ENCODE assay signal across 9 mouse cellular contexts in the genomic region with DNA sequence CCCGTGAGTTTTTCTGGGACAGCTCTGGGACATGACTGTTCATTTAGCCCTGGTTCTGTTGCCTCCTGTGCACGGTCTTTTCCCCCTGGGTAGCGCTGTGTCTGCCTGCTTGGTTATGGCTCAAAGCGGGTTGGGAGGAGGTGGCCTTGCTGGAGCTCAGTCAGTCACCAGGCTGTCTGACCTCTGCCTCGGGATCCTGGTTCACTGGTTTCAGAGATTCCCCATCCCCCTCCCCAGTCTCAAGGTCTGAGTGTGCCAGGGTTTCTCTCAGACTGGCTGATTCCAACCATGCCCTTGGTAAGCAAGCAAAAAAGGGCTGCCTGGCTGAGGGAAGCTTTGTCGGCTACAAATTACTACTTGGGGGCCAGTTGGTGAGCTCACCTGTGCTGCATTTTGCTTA.
DNase-seq lines count a peak whose midpoint lies in the region; ATAC-seq lines count a peak whose summit lies in the region.
"Had no signal": no experiment of that assay in that cellular context is flagged by ENCODE, and none has a peak within 500 bp of the region (broad histone marks: within the 10 kb centered on the region; RNA-seq: fewer than 3 reads in every experiment).

No protein-coding gene starts in this region.

- H3K27me3 ChIP-seq in hindbrain, embryonic 13.5 days, result no peaks in the 10 kb centered on the region
- H3K27me3 ChIP-seq in hindbrain, embryonic 16.5 days (replicated peaks; ENCODE audit: control insufficient read depth, insufficient read depth, low read length), result no peaks in the 10 kb centered on the region
- no peaks in the 10 kb centered on the region for H3K27me3 ChIP-seq in midbrain, embryonic 11.5 days (ENCODE audit: control insufficient read depth, insufficient read depth, low read length)

- no peak for ATAC-seq in hindbrain, embryonic 13.5 days (ENCODE audit: low FRiP score)
- ATAC-seq in hindbrain, embryonic 16.5 days, result no peak
- ATAC-seq in midbrain, embryonic 11.5 days (ENCODE audit: low FRiP score), result no peak
- ATAC-seq in inflammation-experienced regulatory T-cells, adult 6 months, result no peak

- no peak overlapping the region for H3K4me2 ChIP-seq in hindbrain, embryonic 13.5 days
- H3K4me2 ChIP-seq in hindbrain, embryonic 16.5 days (ENCODE audit: low read length), result no peak overlapping the region
- no peak overlapping the region for H3K4me2 ChIP-seq in midbrain, embryonic 11.5 days

- H3K9ac ChIP-seq in hindbrain, embryonic 13.5 days, result peak overlapping the region; percentile 3; the same call in 1 of the 2 replicates
- H3K9ac ChIP-seq in hindbrain, embryonic 16.5 days (ENCODE audit: low read depth, low read length), result no peak overlapping the region
- H3K9ac ChIP-seq in midbrain, embryonic 11.5 days (ENCODE audit: low read length), result peak overlapping the region; percentile 27; the same call in 1 of the 2 replicates

- no peaks in the 10 kb centered on the region for H3K9me3 ChIP-seq in hindbrain, embryonic 13.5 days
- no peaks in the 10 kb centered on the region for H3K9me3 ChIP-seq in hindbrain, embryonic 16.5 days (ENCODE audit: control insufficient read depth, low read length)
- no peaks in the 10 kb centered on the region for H3K9me3 ChIP-seq in midbrain, embryonic 11.5 days (ENCODE audit: control insufficient read depth, low read length)

- WGBS in hindbrain, embryonic 13.5 days, result 45% methylated on average over 6 of the region's 6 CpGs
- 44% methylated on average over 6 of the region's 6 CpGs for WGBS in hindbrain, embryonic 16.5 days
- WGBS in midbrain, embryonic 11.5 days, result 59% methylated on average over 6 of the region's 6 CpGs

- no peak overlapping the region for H3K4me3 ChIP-seq in hindbrain, embryonic 13.5 days
- H3K4me3 ChIP-seq in hindbrain, embryonic 16.5 days (ENCODE audit: low read length), result no peak overlapping the region
- H3K4me3 ChIP-seq in midbrain, embryonic 11.5 days (ENCODE audit: low read depth, low read length), result no peak overlapping the region

- H3K36me3 ChIP-seq in hindbrain, embryonic 13.5 days, result no peaks in the 10 kb centered on the region
- no peaks in the 10 kb centered on the region for H3K36me3 ChIP-seq in hindbrain, embryonic 16.5 days (ENCODE audit: control insufficient read depth, insufficient read depth, low read length)
- no peaks in the 10 kb centered on the region for H3K36me3 ChIP-seq in midbrain, embryonic 11.5 days (ENCODE audit: control insufficient read depth, insufficient read depth, low read length)

- peaks cover 72% of the 10 kb centered on the region for H3K4me1 ChIP-seq in hindbrain, embryonic 13.5 days (replicated peaks)
- H3K4me1 ChIP-seq in hindbrain, embryonic 16.5 days (ENCODE audit: control insufficient read depth, insufficient read depth, low read depth, low read length), result peaks cover 45% of the 10 kb centered on the region
- H3K4me1 ChIP-seq in midbrain, embryonic 11.5 days (ENCODE audit: control insufficient read depth, insufficient read depth, low read length), result peaks cover 30% of the 10 kb centered on the region

- DNase-seq in adrenal gland, adult 8-10 months, result peak; percentile 88
- DNase-seq in kidney, adult 8-10 months, result peak; percentile 91 to 96
- DNase-seq in midbrain, embryonic 11.5 days (ENCODE audit: low spot score, missing footprints), result peak; percentile 66
- no peak for DNase-seq in thymus, postnatal 14 days
- DNase-seq in right cerebral cortex, postnatal 14 days, result no peak

- peak overlapping the region; percentile 31 for H3K27ac ChIP-seq in hindbrain, embryonic 13.5 days
- H3K27ac ChIP-seq in hindbrain, embryonic 16.5 days (ENCODE audit: low read depth, low read length), result no peak overlapping the region
- no peak overlapping the region for H3K27ac ChIP-seq in midbrain, embryonic 11.5 days (ENCODE audit: low read depth, low read length)
- H3K27ac ChIP-seq: macrophage had no signal

Comparison
In these comparisons a context has a peak if more than half of its experiments do, and no peak if none do; other contexts are left out.
1. DNase-seq: peak in adrenal gland, adult 8-10 months (single experiment), kidney, adult 8-10 months (2 of 2) and midbrain, embryonic 11.5 days (single experiment); none in thymus, postnatal 14 days (single experiment) and right cerebral cortex, postnatal 14 days (single experiment).